Mouse (Mus musculus) stomach, embryonic 14.5 days (tissue): Measurements from ENCODE around the gene Il11ra1. TPM values are rescaled to one million over a fixed set of nuclear protein-coding genes. Genes with fewer than 3 reads are reported as not detected.
A peak's percentile ranks its signal among the peaks of the same experiment; 100 is the strongest.

Experiments used
- ATAC-seq: fragments of 200-750 bp; cut with Nextera tagmentation; 2 replicates; pipeline ENCODE4 v1.8.0; 2017; ENCODE audit warnings: low read depth, moderate TSS enrichment; ENCODE audit not compliant: insufficient number of reproducible peaks, insufficient read depth, low FRiP score
- H3K27ac ChIP-seq: fragments of 300-500 bp; sonication (generic); 2 replicates; pipeline ENCODE4 v1.5.1; 2014; ENCODE audit warnings: mild to moderate bottlenecking, low read length, moderate library complexity, mixed read lengths
- H3K27me3 ChIP-seq: fragments of 300-500 bp; sonication (generic); 2 replicates; pipeline ENCODE4 v1.6.1; 2014; ENCODE audit warnings: low read length, control low read depth, mixed read lengths; ENCODE audit not compliant: control insufficient read depth, insufficient read depth
- H3K36me3 ChIP-seq: fragments of 300-500 bp; sonication (generic); 2 replicates; pipeline ENCODE4 v1.6.1; 2014; ENCODE audit warnings: mild to moderate bottlenecking, control low read depth, low read length, moderate library complexity, mixed read lengths; ENCODE audit not compliant: control insufficient read depth, insufficient read depth
- H3K4me1 ChIP-seq: fragments of 300-500 bp; sonication (generic); 2 replicates; pipeline ENCODE4 v1.6.1; 2014; ENCODE audit warnings: low read length, control low read depth, mixed read lengths; ENCODE audit not compliant: control insufficient read depth, insufficient read depth
- H3K4me2 ChIP-seq: fragments of 300-500 bp; sonication (generic); replicated peaks from 2 replicates; pipeline ENCODE4 v1.6.1; 2014; ENCODE audit warnings: low read depth, low read length, control low read depth
- H3K4me3 ChIP-seq: fragments of 300-500 bp; sonication (generic); 2 replicates; pipeline ENCODE4 v1.5.1; 2014; ENCODE audit warnings: low read depth, low read length, control low read depth
- H3K9ac ChIP-seq: fragments of 300-500 bp; sonication (generic); replicated peaks from 2 replicates; pipeline ENCODE4 v1.6.1; 2014; ENCODE audit warnings: low read depth, mild to moderate bottlenecking, control low read depth, low read length, moderate library complexity, mixed read lengths
- H3K9me3 ChIP-seq: fragments of 300-500 bp; sonication (generic); 2 replicates; pipeline ENCODE4 v1.6.1; 2016; ENCODE audit warnings: low read depth, low read length, control low read depth; ENCODE audit not compliant: control insufficient read depth
- WGBS: fragments of 180-500 bp; shearing (Covaris S2); extraction: QIAGEN DNeasy Blood & Tissue Kit; methylation state at CpG from one replicate; pipeline ENCODE4 v1.1.7; 2014; 5-methylcytosine and 5-hydroxymethylcytosine counted together
- polyA plus RNA-seq: library from polyadenylated mRNA; unstranded; fragments of >200 nt; fragmentation: Nextera tagmentation; extraction: Ambion mirVana; gene quantifications from 2 replicates; pipeline ENCODE4 v1.2.1, GENCODE M21; 2014

Gene Il11ra1
- polyA plus RNA-seq, 1 experiment from 2014 or later: 162 TPM

GRCm38 (mm10) chr4:41707011-41707535, 7.3 kb downstream of the Il11ra1 start:
- no peak overlapping the region for H3K27ac ChIP-seq
- no peaks in the 10 kb centered on the region for H3K27me3 ChIP-seq
- no peak overlapping the region for H3K9ac ChIP-seq
- no peak overlapping the region for H3K4me3 ChIP-seq
- no peaks in the 10 kb centered on the region for H3K9me3 ChIP-seq
- H3K36me3 ChIP-seq: 0 out of 2 replicates have a peak, but pooled peaks cover 10% of the 10 kb centered on the region
- peak; percentile 33; the same call in 1 of the 2 replicates for ATAC-seq
- WGBS: 2% methylated on average over 13 of the region's 13 CpGs
- no peak overlapping the region for H3K4me2 ChIP-seq
- H3K4me1 ChIP-seq: peaks cover 8% of the 10 kb centered on the region

- WGBS: 34% methylated on average over 8 of the region's 8 CpGs
- no peak for ATAC-seq
- H3K27me3 ChIP-seq: no peaks in the 10 kb centered on the region
- peaks cover 14% of the 10 kb centered on the region for H3K4me1 ChIP-seq
- no peak overlapping the region for H3K4me2 ChIP-seq
- H3K9me3 ChIP-seq: no peaks in the 10 kb centered on the region
- no peak overlapping the region for H3K9ac ChIP-seq
- H3K36me3 ChIP-seq: 0 out of 2 replicates have a peak, but pooled peaks cover 10% of the 10 kb centered on the region
- no peak overlapping the region for H3K4me3 ChIP-seq
- no peak overlapping the region for H3K27ac ChIP-seq
Observed at GRCm38 (mm10) chr4:41708192-41708745, 8.5 kb downstream of the Il11ra1 start.

GRCm38 (mm10) chr4:41710229-41710628, 10.4 kb downstream of the Il11ra1 start:
- no peak for ATAC-seq
- 61% methylated on average over 4 of the region's 4 CpGs for WGBS
- no peaks in the 10 kb centered on the region for H3K27me3 ChIP-seq

GRCm38 (mm10) chr4:41711705-41712375, 12.1 kb downstream of the Il11ra1 start:
- WGBS: 74% methylated on average over 16 of the region's 16 CpGs
- peak overlapping the region; percentile 91 for H3K4me2 ChIP-seq

More at GRCm38 (mm10) chr4:41710229-41710628, 10.4 kb downstream of the Il11ra1 start:
- Histone ChIP-seq H3K4me2 (no peak overlapping the region), H3K27ac (no peak overlapping the region), H3K36me3 (0 out of 2 replicates have a peak, but pooled peaks cover 10% of the 10 kb centered on the region), H3K4me1 (peaks cover 14% of the 10 kb centered on the region), H3K9ac (no peak overlapping the region), H3K4me3 (no peak overlapping the region), H3K9me3 (no peaks in the 10 kb centered on the region)

GRCm38 (mm10) chr4:41712421-41713196, 12.8 kb downstream of the Il11ra1 start:
- 37% methylated on average over 31 of the region's 31 CpGs for WGBS
- Histone ChIP-seq H3K4me1 (peaks cover 10% of the 10 kb centered on the region; the same call in 1 of the 2 replicates), H3K4me2 (peak overlapping the region; percentile 91), H3K27me3 (no peaks in the 10 kb centered on the region), H3K27ac (peak overlapping the region; percentile 59; the same call in 1 of the 2 replicates), H3K9ac (peak overlapping the region; percentile 86), H3K36me3 (peaks cover 20% of the 10 kb centered on the region; the same call in 1 of the 2 replicates), H3K4me3 (peak overlapping the region; percentile 80), H3K9me3 (no peaks in the 10 kb centered on the region)
- no peak for ATAC-seq

More at GRCm38 (mm10) chr4:41711705-41712375, 12.1 kb downstream of the Il11ra1 start:
- peaks cover 13% of the 10 kb centered on the region for H3K4me1 ChIP-seq
- H3K27me3 ChIP-seq: no peaks in the 10 kb centered on the region
- H3K36me3 ChIP-seq: peaks cover 15% of the 10 kb centered on the region; the same call in 1 of the 2 replicates
- H3K27ac ChIP-seq: no peak overlapping the region
- H3K9ac ChIP-seq: peak overlapping the region; percentile 86; the same call in 1 of the 2 replicates
- ATAC-seq: no peak
- H3K4me3 ChIP-seq: peak overlapping the region; percentile 80
- no peaks in the 10 kb centered on the region for H3K9me3 ChIP-seq

- Histone ChIP-seq H3K9me3 (no peaks in the 10 kb centered on the region), H3K9ac (peak within 1 kb of the TSS; percentile 86), H3K36me3 (peaks cover 29% of the 10 kb centered on the region), H3K4me1 (peaks cover 10% of the 10 kb centered on the region; the same call in 1 of the 2 replicates), H3K27me3 (no peaks in the 10 kb centered on the region), H3K27ac (peak within 1 kb of the TSS; percentile 59; the same call in 1 of the 2 replicates), H3K4me2 (peak within 1 kb of the TSS; percentile 91), H3K4me3 (peak within 1 kb of the TSS; percentile 80)
- under 1% methylated on average over 61 of the region's 61 CpGs for WGBS
- ATAC-seq: peak; percentile 73; the same call in 1 of the 2 replicates
Observed at GRCm38 (mm10) chr4:41713197-41714067, 13.6 kb downstream of the Il11ra1 start, which contains the start of gene Rpp25l. Gene Rpp25l, minus strand, starts transcription at chr4:41713534.

- Histone ChIP-seq H3K4me2 (peak overlapping the region; percentile 91), H3K4me1 (peaks cover 10% of the 10 kb centered on the region; the same call in 1 of the 2 replicates), H3K9me3 (no peaks in the 10 kb centered on the region), H3K4me3 (peak overlapping the region; percentile 80; the same call in 1 of the 2 replicates), H3K27ac (no peak overlapping the region), H3K9ac (no peak overlapping the region), H3K27me3 (no peaks in the 10 kb centered on the region), H3K36me3 (peaks cover 33% of the 10 kb centered on the region)
- WGBS: 22% methylated on average over 8 of the region's 8 CpGs
- no peak for ATAC-seq
Observed at GRCm38 (mm10) chr4:41714276-41714675, 14.5 kb downstream of the Il11ra1 start.
